Mouse (Mus musculus): Measurements from ENCODE around the gene Rapsn.

Rapsn gene

DNA sequence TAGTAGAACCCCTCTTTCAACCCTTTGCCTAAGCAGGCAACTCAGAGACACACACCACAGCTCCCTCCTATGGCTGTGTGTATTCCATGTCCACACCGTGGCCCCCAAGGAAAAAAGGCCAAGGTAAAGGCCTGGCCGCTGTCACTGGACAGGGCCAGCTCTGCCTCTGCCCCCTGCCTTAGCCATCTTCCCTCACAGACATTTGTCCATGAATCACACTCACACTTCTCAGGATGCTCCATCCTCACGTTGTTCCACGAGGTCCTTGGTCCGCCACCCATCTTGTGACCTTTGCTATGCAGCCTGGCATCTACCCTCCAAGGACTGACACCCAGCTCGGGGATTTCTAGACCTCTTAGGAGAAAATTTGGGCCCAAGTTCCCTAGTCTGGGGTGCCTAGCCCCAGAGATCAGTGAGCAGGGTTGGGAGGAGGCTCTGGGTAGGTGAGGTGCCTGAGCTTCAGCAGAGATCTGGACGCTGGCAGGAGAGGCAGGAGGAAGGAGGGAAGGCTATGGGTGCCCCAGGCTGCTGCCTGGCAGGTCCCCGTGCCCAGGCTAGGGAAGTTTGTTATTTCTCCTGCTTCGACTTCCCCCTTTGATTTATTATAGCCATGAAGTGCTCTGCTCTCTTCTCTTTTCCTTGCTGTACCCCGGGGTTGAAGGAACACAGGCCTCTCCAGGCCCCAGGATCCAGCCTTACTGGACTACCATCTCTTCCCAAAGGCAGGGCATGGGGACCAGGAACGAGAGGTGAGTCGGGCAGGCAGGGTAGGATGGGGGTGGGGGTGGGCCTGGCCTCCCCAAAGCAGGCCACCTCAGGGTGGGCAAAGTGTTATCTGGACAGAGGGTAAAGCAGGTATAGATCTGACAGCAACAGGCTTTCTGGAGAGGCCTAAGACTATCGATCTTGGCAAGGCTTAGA, 46.6 kb downstream of the Rapsn start, which contains the start of gene Spi1:
TSS of gene Spi1 (plus strand) at position 616 of the 921 bp plus-strand sequence.
- DNase-seq = no peak

DNA sequence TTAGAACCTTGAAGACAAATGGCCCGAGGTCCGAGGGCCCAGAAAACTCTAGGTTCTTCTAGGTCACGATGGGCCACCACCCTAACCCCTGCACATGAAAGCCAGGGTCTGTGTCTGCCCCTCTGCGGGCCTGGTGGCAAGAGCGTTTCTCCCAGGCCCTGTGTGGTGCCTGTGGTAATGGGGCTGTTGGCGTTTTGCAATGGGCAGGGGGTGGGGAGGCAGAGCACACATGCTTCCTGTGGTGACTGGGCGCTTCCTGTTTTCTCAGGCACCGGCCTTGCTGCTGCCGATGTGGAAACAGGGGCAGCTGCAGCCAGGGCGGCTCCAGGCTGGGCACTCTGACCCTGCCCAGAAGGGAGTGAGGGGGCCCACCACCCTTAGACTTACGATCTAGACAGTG, 47.4 kb downstream of the Rapsn start:
- no peak for DNase-seq

DNA sequence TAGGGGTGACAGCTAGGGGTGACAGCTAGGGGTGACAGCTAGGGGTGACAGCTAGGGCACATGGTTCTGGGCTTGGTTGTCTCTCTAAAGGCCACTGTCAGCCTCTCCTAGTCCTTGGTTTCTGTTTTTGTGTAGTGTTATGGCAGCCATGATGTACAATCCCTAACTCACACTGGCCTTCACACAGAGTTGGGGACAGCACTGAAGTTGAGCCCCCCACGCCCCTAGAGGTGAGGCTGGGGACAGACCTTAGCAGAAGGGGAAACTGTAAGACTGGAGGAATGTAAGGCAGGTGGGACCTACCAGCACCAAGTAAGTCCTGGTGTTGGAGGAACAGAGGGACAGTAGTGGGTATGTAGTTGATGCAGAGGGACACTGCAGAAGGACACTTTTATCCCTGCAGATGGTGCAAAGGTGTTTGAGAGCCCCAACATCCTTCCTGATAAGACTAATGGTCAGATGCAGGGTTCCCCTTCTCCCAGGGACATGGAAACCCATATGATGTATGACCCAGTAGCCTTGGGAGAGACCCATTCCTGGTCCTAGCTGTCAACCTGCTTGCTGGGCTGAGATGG, 48.0 kb downstream of the Rapsn start:
- no peak for DNase-seq

DNA sequence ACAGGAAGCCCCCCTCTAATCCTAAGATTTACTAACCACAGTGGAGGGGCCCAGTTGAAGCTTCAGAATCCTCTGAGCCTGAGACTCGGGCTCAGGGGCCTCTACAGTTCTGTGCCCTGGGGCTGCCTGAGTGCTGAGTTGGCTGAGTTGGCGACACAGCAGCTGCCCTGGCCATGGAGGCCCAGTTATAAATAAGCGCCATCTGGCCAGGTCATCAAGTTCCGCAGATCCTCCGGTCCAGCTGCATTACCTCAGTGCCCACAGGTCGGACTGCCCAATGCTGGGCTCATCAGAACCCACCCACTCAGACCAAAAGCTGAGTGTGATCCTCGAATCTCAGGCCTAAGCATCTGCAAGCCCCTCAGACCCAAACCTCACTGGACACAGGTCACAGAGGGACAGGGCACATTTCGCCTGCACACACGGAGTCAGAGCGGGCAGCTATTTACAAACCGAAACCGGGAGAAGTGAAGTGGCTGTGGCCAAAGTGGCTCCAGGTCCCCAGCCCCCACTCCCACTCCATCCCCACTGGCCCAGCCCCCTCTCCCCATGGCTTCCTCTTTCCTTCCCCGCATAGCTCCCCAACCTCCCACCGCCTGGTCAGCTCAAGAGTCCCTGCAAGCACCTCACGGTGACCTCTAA, 48.9 kb downstream of the Rapsn start:
- no peak for DNase-seq

DNA sequence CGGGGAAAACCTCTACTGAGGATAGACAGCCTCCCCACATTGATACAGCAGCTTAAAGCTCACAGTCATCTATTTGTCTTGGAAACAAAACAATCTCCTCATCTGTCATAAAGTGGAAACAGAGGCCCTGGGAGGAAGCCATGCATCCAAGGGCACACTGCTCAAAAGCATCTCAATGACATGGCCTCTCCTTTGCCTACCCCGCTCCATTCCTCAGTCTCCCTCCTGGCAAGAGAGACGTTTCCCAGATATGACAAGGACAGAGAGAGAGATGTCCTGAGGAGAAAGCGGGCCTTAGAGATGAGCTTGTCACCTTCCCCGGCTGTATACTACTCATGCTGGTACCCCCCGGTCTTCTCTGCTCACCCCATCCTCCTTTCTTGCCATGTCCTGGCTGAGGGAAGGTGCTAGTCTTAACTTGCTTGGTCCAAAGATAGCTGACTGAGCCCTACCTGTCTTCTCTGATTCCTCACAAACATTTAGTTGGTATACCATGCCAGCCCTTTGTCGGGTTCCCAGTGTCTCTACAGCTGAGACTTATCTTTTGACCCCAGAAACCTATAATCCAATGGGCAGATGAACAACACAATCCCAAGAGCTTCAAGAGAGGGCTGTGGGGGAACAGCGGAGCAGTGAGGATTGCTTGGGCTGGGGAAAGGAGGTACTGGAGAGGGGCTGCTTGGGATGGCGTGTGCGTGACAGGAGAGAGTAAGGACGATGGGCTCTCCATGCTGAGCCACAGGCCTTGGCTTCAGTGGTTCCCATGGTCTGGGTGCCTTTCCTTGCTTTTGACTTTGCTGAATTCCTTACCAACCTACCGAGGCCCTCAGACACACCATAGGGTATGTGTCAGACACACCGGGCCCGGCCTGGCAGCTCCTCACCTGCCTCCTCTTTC, 50.3 kb downstream of the Rapsn start:
- no peak for DNase-seq

- no peak for DNase-seq
These were observed 51.2 kb downstream of the Rapsn start for GRCm38 (mm10) chr2:91086392-91087237.

DNA sequence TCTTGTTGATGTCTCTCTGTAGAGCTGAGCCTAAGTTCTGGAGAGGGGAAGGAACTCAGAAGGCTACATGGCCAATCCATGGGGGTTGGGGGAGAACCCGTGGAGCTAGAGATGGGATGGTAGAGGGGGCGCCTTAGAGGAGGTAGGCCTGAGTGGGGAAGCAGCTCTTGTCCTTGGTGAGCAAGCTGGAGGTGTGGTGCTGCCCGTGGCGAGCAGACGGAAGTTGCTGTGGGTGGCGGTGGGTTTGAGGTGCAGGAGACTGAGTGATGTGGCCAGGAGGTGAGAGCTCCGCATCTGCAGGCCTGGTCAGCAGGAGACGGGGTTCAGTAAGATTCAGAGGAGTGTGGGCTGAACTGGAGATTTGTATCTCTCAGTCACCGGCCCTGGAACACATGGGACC, 52.0 kb downstream of the Rapsn start:
- no peak for DNase-seq

- DNase-seq = no peak
These were observed 53.6 kb downstream of the Rapsn start for GRCm38 (mm10) chr2:91088987-91089386.

DNA sequence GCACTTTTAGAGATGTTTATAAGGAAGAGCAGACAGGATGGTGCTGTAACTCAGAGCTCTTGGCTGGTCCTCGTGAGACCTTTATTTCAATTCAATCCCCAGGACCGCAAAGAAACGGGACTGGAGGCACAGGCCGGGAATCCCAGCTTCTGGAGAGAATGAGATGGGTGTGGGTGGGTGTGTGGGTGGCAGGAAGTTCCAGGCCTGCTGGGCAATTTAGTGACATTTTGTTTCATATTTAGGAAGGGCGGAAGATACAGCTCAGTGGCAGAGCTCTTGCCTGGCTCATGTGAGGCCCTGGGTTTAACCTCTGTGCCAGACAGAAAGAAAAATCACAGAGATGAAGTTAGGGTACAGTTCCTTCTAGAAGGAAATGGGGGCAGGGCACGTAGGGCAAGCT, 54.8 kb downstream of the Rapsn start:
- DNase-seq = no peak

DNA sequence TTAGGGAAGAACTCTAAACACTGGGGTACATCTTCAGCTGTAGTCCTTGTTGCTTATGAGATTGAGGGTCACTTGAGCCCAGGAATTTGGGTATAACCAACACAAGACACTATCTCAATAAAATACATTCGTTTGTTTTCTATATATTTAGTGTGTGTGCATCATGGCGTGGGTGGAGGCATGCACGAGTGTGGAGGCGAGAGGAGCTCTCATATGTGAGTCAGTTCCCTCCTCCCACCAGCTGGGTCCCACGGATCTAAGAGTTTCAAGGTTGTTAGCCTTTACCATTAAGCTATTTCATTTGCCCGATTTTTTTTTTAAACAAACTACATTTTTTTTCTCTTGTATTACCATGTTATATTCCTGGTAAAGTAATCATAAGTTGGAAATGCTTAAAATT, 55.4 kb downstream of the Rapsn start:
- DNase-seq = no peak

All from kidney, adult 8-10 months (tissue).